Mouse (Mus musculus): ENCODE measurements around the gene Rassf7.

DNA sequence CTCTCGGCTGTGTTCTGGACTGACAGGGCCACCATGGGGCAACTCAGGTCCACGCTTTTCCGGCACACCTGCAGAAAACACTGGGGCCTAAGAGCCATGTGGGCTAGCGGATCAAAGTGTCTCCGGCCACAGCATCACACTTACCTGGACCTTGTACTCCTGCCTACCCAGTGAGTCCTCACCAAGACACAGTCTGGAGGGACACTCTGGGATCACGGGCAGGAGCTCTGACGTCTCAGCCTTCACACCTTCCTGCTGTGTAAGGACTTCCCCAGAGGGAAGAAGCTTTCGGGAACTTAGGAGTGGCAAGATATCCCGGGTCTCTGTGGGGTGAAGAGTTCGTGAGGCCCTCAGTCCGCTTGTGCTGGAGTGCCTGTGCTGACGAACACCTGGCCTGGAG is 5.5 kb upstream of the Rassf7 start:
- TF ChIP-seq CTCF (IDR thresholded peaks at IDR 0.05; ENCODE audit: low read depth) (no peak), EP300 (optimal IDR thresholded peaks at IDR 0.05) (no peak)
